Mouse (Mus musculus) lung, postnatal 0 days (tissue): ENCODE results near the gene Hlx. TPM values are rescaled to one million over a fixed set of nuclear protein-coding genes. Genes with fewer than 3 reads are reported as not detected.
A peak's percentile ranks its signal among the peaks of the same experiment; 100 is the strongest.

ENCODE experiments used
- ATAC-seq: fragments of 200-750 bp; cut with Nextera tagmentation; 2 replicates; pipeline ENCODE4 v1.8.0; 2017; ENCODE audit warnings: moderate library complexity
- DNase-seq: peaks from one replicate; pipeline ENCODE4 v3.0.0-alpha.2; 2016; ENCODE audit warnings: low spot score
- H3K27ac ChIP-seq: fragments of 300-500 bp; sonication (generic); 2 replicates; pipeline ENCODE4 v1.5.1; 2014; ENCODE audit warnings: antibody characterized with exemption, mild to moderate bottlenecking, low read length, mixed read lengths
- H3K27me3 ChIP-seq: fragments of 300-500 bp; sonication (generic); replicated peaks from 2 replicates; pipeline ENCODE4 v1.6.1; 2014; ENCODE audit warnings: low read length, mixed read lengths; ENCODE audit not compliant: insufficient read depth
- H3K36me3 ChIP-seq: fragments of 300-500 bp; sonication (generic); 2 replicates; pipeline ENCODE4 v1.6.1; 2014; ENCODE audit warnings: low read length, mixed read lengths; ENCODE audit not compliant: insufficient read depth
- H3K4me1 ChIP-seq: fragments of 300-500 bp; sonication (generic); 2 replicates; pipeline ENCODE4 v1.6.1; 2014; ENCODE audit warnings: antibody characterized with exemption, low read depth, low read length, mixed read lengths; ENCODE audit not compliant: insufficient read depth
- H3K4me2 ChIP-seq: fragments of 300-500 bp; sonication (generic); replicated peaks from 2 replicates; pipeline ENCODE4 v1.6.1; 2014; ENCODE audit warnings: low read depth, mild to moderate bottlenecking, low read length, moderate library complexity, mixed read lengths
- H3K4me3 ChIP-seq: fragments of 300-500 bp; sonication (generic); 2 replicates; pipeline ENCODE4 v1.5.1; 2014; ENCODE audit warnings: low read depth, low read length
- H3K9ac ChIP-seq: fragments of 300-500 bp; sonication (generic); replicated peaks from 2 replicates; pipeline ENCODE4 v1.6.1; 2014; ENCODE audit warnings: low read depth, mild to moderate bottlenecking
- H3K9me3 ChIP-seq: fragments of 300-500 bp; sonication (generic); 2 replicates; pipeline ENCODE4 v1.6.1; 2016; ENCODE audit warnings: low read length, mixed read lengths
- CTCF ChIP-seq: IDR thresholded peaks from 2 replicates; pipeline ENCODE4 v1.5.1; 2016; ENCODE audit warnings: antibody characterized with exemption, mild to moderate bottlenecking
- EP300 ChIP-seq: IDR thresholded peaks from 2 replicates; pipeline ENCODE4 v1.6.1; 2016; ENCODE audit warnings: antibody characterized with exemption, mild to moderate bottlenecking, control low read depth
- WGBS: fragments of 180-500 bp; shearing (Covaris S2); extraction: QIAGEN DNeasy Blood & Tissue Kit; methylation state at CpG from one replicate; pipeline ENCODE4 v1.1.7; 2014; 5-methylcytosine and 5-hydroxymethylcytosine counted together
- polyA plus RNA-seq: library from polyadenylated mRNA; unstranded; fragments of >200 nt; fragmentation: Nextera tagmentation; extraction: Ambion mirVana; gene quantifications from 2 replicates; pipeline ENCODE4 v1.2.1, GENCODE M21; 2015

Gene Hlx
- polyA plus RNA-seq, 1 experiment from 2014 or later = 34.2 TPM

GRCm38 (mm10) chr1:184771891-184772249 is 39.5 kb upstream of the Hlx start:
- DNase-seq (no peak), ATAC-seq (no peak)
- Histone ChIP-seq H3K9me3 (no peaks in the 10 kb centered on the region), H3K27me3 (no peaks in the 10 kb centered on the region), H3K4me2 (no peak overlapping the region), H3K9ac (no peak overlapping the region), H3K4me1 (no peaks in the 10 kb centered on the region), H3K4me3 (no peak overlapping the region), H3K27ac (no peak overlapping the region), H3K36me3 (no peaks in the 10 kb centered on the region)
- TF ChIP-seq EP300 = no peak
- WGBS = 16% methylated on average over 9 of the region's 9 CpGs

- Histone ChIP-seq H3K36me3 (no peaks in the 10 kb centered on the region), H3K9me3 (no peaks in the 10 kb centered on the region), H3K4me3 (no peak overlapping the region), H3K4me2 (peak overlapping the region; percentile 25; the same call in 1 of the 2 replicates), H3K27ac (peak overlapping the region; percentile 59; the same call in 1 of the 2 replicates), H3K4me1 (no peaks in the 10 kb centered on the region), H3K27me3 (no peaks in the 10 kb centered on the region), H3K9ac (no peak overlapping the region)
- TF ChIP-seq EP300 (no peak), CTCF (peak; percentile 86)
- peak; percentile 80 for DNase-seq
- ATAC-seq = peak; percentile 87
- 11% methylated on average over 18 of the region's 18 CpGs for WGBS
Observed at GRCm38 (mm10) chr1:184771202-184771890, 38.9 kb upstream of the Hlx start.

GRCm38 (mm10) chr1:184763866-184764265 is 31.4 kb upstream of the Hlx start:
- TF ChIP-seq EP300 (no peak), CTCF (no peak)
- Histone ChIP-seq H3K27me3 (no peaks in the 10 kb centered on the region), H3K4me1 (no peaks in the 10 kb centered on the region), H3K4me2 (no peak overlapping the region), H3K9ac (no peak overlapping the region), H3K36me3 (no peaks in the 10 kb centered on the region), H3K9me3 (no peaks in the 10 kb centered on the region), H3K27ac (no peak overlapping the region), H3K4me3 (no peak overlapping the region)
- whole genome bisulfite sequencing = 55% methylated on average over 3 of the region's 3 CpGs
- no peak for DNase-seq
- ATAC-seq = no peak

DNA sequence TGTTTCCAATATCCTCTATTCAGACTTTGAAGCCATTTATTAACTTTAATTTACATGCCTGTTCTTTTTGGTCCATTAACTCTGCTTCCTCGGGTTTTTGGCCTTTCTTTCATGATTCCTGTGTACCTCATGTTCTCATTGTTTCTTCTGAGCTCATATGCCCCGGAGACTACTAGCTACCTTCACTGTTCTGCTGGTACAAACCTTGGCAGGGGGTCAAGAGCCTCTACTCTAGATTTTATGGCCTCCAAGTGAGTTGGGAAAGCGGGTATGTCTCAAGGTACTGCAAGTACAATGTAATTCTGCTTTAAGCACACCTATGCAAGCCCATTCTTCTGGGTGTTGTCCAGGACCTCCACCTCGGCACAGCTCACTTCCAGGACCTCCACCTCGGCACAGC is 30.5 kb upstream of the Hlx start:
- no peak overlapping the region for H3K4me2 ChIP-seq
- TF ChIP-seq CTCF (no peak), EP300 (no peak)
- no peak for DNase-seq
- H3K27ac ChIP-seq = no peak overlapping the region
- H3K9me3 ChIP-seq = no peaks in the 10 kb centered on the region
- H3K27me3 ChIP-seq = no peaks in the 10 kb centered on the region
- H3K4me1 ChIP-seq = no peaks in the 10 kb centered on the region
- no peak overlapping the region for H3K9ac ChIP-seq
- no peak for ATAC-seq
- H3K4me3 ChIP-seq = no peak overlapping the region
- no peaks in the 10 kb centered on the region for H3K36me3 ChIP-seq
- 61% methylated on average over 5 of the region's 5 CpGs for WGBS

DNA sequence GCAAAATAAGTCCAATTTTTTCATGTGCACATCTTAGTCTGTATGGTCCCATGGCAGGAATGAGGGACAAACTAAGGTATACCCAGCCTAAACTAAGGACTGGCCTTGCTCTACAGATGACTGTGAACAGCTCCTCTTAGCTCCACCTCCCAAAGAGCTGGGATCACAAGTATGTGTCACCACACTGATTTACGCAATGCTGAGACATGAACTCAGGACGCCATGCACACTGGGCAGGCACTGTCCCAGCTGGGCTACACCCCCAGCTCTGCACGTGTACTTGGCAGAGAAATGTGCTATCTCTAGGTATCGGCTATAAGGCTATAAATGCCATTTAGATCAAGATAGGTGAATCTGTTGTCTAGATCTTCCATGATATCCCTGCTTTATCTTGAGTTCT is 29.6 kb upstream of the Hlx start:
- DNase-seq = no peak
- WGBS = 61% methylated on average over 4 of the region's 4 CpGs
- TF ChIP-seq EP300 (no peak), CTCF (no peak)
- Histone ChIP-seq H3K4me2 (no peak overlapping the region), H3K9ac (no peak overlapping the region), H3K4me1 (no peaks in the 10 kb centered on the region), H3K4me3 (no peak overlapping the region), H3K36me3 (no peaks in the 10 kb centered on the region), H3K27ac (no peak overlapping the region), H3K9me3 (no peaks in the 10 kb centered on the region), H3K27me3 (no peaks in the 10 kb centered on the region)
- ATAC-seq = no peak

GRCm38 (mm10) chr1:184752671-184753070 is 20.3 kb upstream of the Hlx start:
- Histone ChIP-seq H3K4me3 (no peak overlapping the region), H3K27ac (no peak overlapping the region), H3K9me3 (no peaks in the 10 kb centered on the region), H3K4me2 (no peak overlapping the region), H3K9ac (no peak overlapping the region), H3K27me3 (no peaks in the 10 kb centered on the region), H3K36me3 (no peaks in the 10 kb centered on the region), H3K4me1 (0 out of 2 replicates have a peak, but pooled peaks cover 2% of the 10 kb centered on the region)
- DNase-seq = no peak
- TF ChIP-seq EP300 (peak; percentile 61), CTCF (no peak)
- no peak for ATAC-seq
- 54% methylated on average over 5 of the region's 5 CpGs for WGBS
